Mouse (Mus musculus) lung, postnatal 0 days (tissue): ENCODE measurements around the gene Lat2. TPM values are rescaled to one million over a fixed set of nuclear protein-coding genes. Genes with fewer than 3 reads are reported as not detected.

ENCODE experiments used
- ATAC-seq: fragments of 200-750 bp; cut with Nextera tagmentation; 2 replicates; pipeline ENCODE4 v1.8.0; 2017; ENCODE audit warnings: moderate library complexity
- DNase-seq: peaks from one replicate; pipeline ENCODE4 v3.0.0-alpha.2; 2016; ENCODE audit warnings: low spot score
- H3K27ac ChIP-seq: fragments of 300-500 bp; sonication (generic); 2 replicates; pipeline ENCODE4 v1.5.1; 2014; ENCODE audit warnings: antibody characterized with exemption, mild to moderate bottlenecking, low read length, mixed read lengths
- H3K27me3 ChIP-seq: fragments of 300-500 bp; sonication (generic); replicated peaks from 2 replicates; pipeline ENCODE4 v1.6.1; 2014; ENCODE audit warnings: low read length, mixed read lengths; ENCODE audit not compliant: insufficient read depth
- H3K36me3 ChIP-seq: fragments of 300-500 bp; sonication (generic); 2 replicates; pipeline ENCODE4 v1.6.1; 2014; ENCODE audit warnings: low read length, mixed read lengths; ENCODE audit not compliant: insufficient read depth
- H3K4me1 ChIP-seq: fragments of 300-500 bp; sonication (generic); 2 replicates; pipeline ENCODE4 v1.6.1; 2014; ENCODE audit warnings: antibody characterized with exemption, low read depth, low read length, mixed read lengths; ENCODE audit not compliant: insufficient read depth
- H3K4me2 ChIP-seq: fragments of 300-500 bp; sonication (generic); replicated peaks from 2 replicates; pipeline ENCODE4 v1.6.1; 2014; ENCODE audit warnings: low read depth, mild to moderate bottlenecking, low read length, moderate library complexity, mixed read lengths
- H3K4me3 ChIP-seq: fragments of 300-500 bp; sonication (generic); 2 replicates; pipeline ENCODE4 v1.5.1; 2014; ENCODE audit warnings: low read depth, low read length
- H3K9ac ChIP-seq: fragments of 300-500 bp; sonication (generic); replicated peaks from 2 replicates; pipeline ENCODE4 v1.6.1; 2014; ENCODE audit warnings: low read depth, mild to moderate bottlenecking
- H3K9me3 ChIP-seq: fragments of 300-500 bp; sonication (generic); 2 replicates; pipeline ENCODE4 v1.6.1; 2016; ENCODE audit warnings: low read length, mixed read lengths
- CTCF ChIP-seq: IDR thresholded peaks from 2 replicates; pipeline ENCODE4 v1.5.1; 2016; ENCODE audit warnings: antibody characterized with exemption, mild to moderate bottlenecking
- EP300 ChIP-seq: IDR thresholded peaks from 2 replicates; pipeline ENCODE4 v1.6.1; 2016; ENCODE audit warnings: antibody characterized with exemption, mild to moderate bottlenecking, control low read depth
- WGBS: fragments of 180-500 bp; shearing (Covaris S2); extraction: QIAGEN DNeasy Blood & Tissue Kit; methylation state at CpG from one replicate; pipeline ENCODE4 v1.1.7; 2014; 5-methylcytosine and 5-hydroxymethylcytosine counted together
- polyA plus RNA-seq: library from polyadenylated mRNA; unstranded; fragments of >200 nt; fragmentation: Nextera tagmentation; extraction: Ambion mirVana; gene quantifications from 2 replicates; pipeline ENCODE4 v1.2.1, GENCODE M21; 2015

Gene Lat2
- polyA plus RNA-seq, 1 experiment from 2014 or later: 3.0 TPM

DNA sequence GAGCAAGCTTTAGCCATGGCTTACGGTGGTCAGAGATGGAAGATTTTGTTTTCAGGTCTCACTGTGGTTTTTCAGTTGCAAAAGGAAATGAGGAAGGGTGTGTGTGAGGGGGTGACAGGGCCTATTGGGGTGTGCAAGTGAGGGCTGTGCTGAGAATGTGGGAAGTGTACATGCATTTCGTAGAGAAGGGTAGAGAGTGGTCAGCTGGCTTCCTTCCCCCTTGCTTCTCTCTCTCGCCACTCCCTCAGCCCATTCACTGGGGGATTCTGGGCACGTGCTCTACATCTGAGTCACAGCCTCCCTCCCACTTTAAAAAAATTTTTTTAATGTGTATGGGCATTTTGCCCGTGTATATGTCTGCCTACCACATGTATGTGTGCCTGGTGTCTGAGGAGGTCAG is 7.7 kb downstream of the Lat2 start:
- Histone ChIP-seq H3K27ac (no peak overlapping the region), H3K9me3 (no peaks in the 10 kb centered on the region), H3K4me1 (no peaks in the 10 kb centered on the region), H3K4me2 (no peak overlapping the region), H3K4me3 (no peak overlapping the region), H3K36me3 (no peaks in the 10 kb centered on the region), H3K9ac (no peak overlapping the region), H3K27me3 (no peaks in the 10 kb centered on the region)
- TF ChIP-seq EP300 (no peak), CTCF (no peak)
- ATAC-seq (peak; percentile 60), DNase-seq (peak; percentile 63)
- 48% methylated on average over 5 of the region's 5 CpGs for WGBS

DNA sequence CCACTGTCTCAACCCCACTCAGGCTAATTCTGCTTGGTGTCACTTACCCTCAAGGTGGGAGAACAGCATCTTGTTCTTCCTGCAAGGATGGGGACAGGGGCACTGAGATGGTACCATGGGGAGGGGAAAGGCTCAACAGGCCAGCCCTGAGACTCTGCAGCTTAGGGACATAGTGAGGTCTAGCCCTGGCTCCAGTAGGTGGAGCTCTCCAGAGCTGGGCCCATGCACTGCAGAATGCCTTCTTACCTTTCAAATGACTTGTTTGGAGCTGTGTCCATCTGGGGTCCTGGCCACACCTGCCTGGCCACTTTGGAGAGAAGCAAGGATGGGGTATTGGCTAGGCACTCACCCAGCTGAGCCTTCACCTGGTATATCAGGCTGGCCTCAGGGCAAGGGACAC is 8.5 kb downstream of the Lat2 start:
- Histone ChIP-seq H3K9ac (no peak overlapping the region), H3K4me2 (no peak overlapping the region), H3K27ac (no peak overlapping the region), H3K4me3 (no peak overlapping the region), H3K36me3 (no peaks in the 10 kb centered on the region), H3K27me3 (no peaks in the 10 kb centered on the region), H3K4me1 (no peaks in the 10 kb centered on the region), H3K9me3 (no peaks in the 10 kb centered on the region)
- TF ChIP-seq CTCF (peak; percentile 30), EP300 (no peak)
- DNase-seq: no peak
- ATAC-seq: no peak

DNA sequence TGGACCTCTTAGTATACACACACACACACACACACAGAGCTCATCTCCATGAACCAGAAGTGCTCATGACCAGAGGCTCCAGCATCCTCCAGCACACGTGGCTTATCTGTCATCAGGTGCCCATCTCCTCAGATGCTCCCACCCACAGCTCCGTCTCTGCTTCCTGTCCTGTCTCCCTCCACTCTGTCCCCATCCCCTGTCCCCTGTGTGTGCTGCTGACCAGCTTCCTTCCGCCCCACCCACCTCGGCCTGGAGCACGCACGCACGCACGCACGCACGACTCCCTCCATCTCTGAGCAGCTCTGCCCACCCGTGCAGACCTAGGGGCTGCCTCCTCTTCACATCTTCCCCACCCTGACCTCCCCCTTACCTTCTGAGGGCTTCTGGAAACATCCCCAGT is 10.4 kb downstream of the Lat2 start:
- TF ChIP-seq EP300 (no peak), CTCF (no peak)
- H3K27ac ChIP-seq: no peak overlapping the region

DNA sequence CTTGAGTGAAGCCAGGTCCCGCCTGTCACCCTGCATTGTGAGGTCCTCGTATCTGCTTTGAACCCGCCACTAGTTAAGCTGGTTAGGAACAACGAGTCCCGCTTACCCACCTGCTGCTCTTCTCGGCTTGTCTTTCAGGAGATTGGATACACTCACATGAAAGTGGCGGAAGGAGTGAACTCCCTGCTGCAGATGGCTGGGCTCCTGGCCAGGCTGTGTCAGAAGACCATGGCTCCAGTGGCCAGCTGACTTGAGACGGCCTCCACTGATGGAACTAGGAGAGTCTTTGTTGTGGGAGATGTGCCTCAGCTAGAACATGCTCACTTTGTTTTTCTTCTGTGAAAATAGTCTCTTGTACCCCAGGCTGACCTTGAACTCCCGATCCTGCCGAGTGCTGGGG is 17.1 kb downstream of the Lat2 start:
- H3K27me3 ChIP-seq: no peaks in the 10 kb centered on the region
- WGBS: 85% methylated on average over 10 of the region's 10 CpGs
- no peak for DNase-seq
- H3K4me2 ChIP-seq: no peak overlapping the region
- no peaks in the 10 kb centered on the region for H3K9me3 ChIP-seq
- H3K4me1 ChIP-seq: no peaks in the 10 kb centered on the region
- TF ChIP-seq CTCF (no peak), EP300 (no peak)
- H3K36me3 ChIP-seq: 0 out of 2 replicates have a peak, but pooled peaks cover 12% of the 10 kb centered on the region
- H3K27ac ChIP-seq: no peak overlapping the region
- no peak for ATAC-seq
- H3K9ac ChIP-seq: no peak overlapping the region
- H3K4me3 ChIP-seq: no peak overlapping the region

More for the DNA sequence above, 10.4 kb downstream of the Lat2 start:
- no peak for DNase-seq
- Histone ChIP-seq H3K27me3 (no peaks in the 10 kb centered on the region), H3K4me3 (no peak overlapping the region), H3K4me1 (no peaks in the 10 kb centered on the region), H3K9me3 (no peaks in the 10 kb centered on the region), H3K36me3 (no peaks in the 10 kb centered on the region), H3K9ac (no peak overlapping the region), H3K4me2 (no peak overlapping the region)
- 78% methylated on average over 11 of the region's 11 CpGs for WGBS
- no peak for ATAC-seq

DNA sequence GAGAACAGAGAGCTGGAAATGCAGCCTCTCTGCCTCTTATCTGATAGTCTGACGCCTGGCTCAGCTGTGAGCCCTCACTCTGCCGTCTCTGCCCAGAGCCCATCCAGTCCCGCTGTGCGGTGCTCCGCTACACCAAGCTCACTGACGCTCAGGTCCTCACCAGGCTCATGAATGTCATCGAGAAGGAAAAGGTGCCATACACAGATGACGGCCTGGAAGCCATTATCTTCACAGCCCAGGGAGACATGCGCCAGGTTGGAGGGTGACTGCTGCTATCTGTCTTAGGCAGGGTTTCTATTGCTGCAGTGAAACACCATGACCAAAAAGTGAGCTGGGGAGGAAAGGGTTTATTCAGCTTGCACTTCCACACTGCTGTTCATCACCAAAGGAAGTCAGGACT is 21.7 kb downstream of the Lat2 start:
- H3K27me3 ChIP-seq: no peaks in the 10 kb centered on the region
- H3K4me3 ChIP-seq: no peak overlapping the region
- H3K36me3 ChIP-seq: 0 out of 2 replicates have a peak, but pooled peaks cover 15% of the 10 kb centered on the region
- ATAC-seq: no peak
- H3K4me2 ChIP-seq: no peak overlapping the region
- TF ChIP-seq CTCF: no peak
- no peak for TF ChIP-seq EP300
- no peaks in the 10 kb centered on the region for H3K4me1 ChIP-seq
- no peaks in the 10 kb centered on the region for H3K9me3 ChIP-seq
- H3K27ac ChIP-seq: no peak overlapping the region
- DNase-seq: no peak
- no peak overlapping the region for H3K9ac ChIP-seq
- WGBS: 82% methylated on average over 9 of the region's 9 CpGs

DNA sequence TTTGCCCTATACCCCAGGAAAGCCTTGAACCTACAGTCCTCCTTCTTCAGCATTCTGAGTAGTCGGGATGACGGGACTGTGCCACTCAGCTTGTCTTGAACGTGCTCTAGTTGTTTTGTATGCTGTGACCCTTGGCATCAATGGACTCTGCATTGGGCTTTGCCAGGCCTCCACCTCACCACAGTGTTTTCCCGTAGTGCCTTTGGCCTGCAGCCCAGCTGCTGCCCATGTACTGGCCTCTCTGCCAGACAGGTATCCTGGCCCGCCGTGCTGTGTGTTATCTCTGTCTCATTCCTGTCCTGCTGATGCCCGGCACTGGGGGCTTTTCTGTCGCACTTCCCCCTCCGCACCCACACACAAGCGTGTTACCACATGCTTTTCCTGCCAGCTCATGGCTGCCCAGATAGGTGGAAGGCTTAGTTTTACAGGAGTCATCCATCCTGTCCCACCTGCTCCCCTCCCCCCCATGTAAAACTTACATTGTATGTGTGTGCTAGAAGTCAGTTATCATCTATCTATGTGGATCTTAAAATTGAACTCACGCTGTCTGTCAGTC is 22.7 kb downstream of the Lat2 start:
- no peak overlapping the region for H3K27ac ChIP-seq
- H3K4me1 ChIP-seq: no peaks in the 10 kb centered on the region
- no peak overlapping the region for H3K9ac ChIP-seq
- 83% methylated on average over 11 of the region's 11 CpGs for WGBS
- TF ChIP-seq EP300 (no peak), CTCF (no peak)
- DNase-seq (no peak), ATAC-seq (no peak)
- H3K9me3 ChIP-seq: no peaks in the 10 kb centered on the region
- H3K4me3 ChIP-seq: no peak overlapping the region
- H3K4me2 ChIP-seq: no peak overlapping the region
- 0 out of 2 replicates have a peak, but pooled peaks cover 13% of the 10 kb centered on the region for H3K36me3 ChIP-seq
- no peaks in the 10 kb centered on the region for H3K27me3 ChIP-seq

DNA sequence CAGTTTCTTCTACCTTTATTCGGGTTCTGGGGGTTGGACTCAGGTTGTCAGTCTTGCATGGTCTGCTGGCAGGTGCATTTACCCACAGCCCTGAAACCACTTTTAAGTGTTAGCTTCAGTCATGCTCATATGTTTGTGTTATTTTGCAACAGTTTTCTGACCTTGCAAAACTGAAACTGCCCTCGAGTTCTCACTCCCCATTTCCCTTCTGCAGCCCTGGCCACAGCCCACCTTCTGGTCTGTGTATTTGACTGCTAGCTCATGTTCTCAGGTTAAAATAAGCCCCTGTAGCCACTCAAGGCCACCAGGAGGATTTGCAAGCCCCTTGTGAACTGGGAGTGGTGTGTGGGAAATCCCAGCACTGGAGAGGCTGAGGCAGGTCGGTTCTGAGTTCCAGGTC is 24.9 kb downstream of the Lat2 start:
- no peaks in the 10 kb centered on the region for H3K4me1 ChIP-seq
- DNase-seq: no peak
- H3K4me3 ChIP-seq: no peak overlapping the region
- H3K27me3 ChIP-seq: no peaks in the 10 kb centered on the region
- no peaks in the 10 kb centered on the region for H3K9me3 ChIP-seq
- H3K36me3 ChIP-seq: 0 out of 2 replicates have a peak, but pooled peaks cover 9% of the 10 kb centered on the region
- ATAC-seq: no peak
- no peak overlapping the region for H3K4me2 ChIP-seq
- no peak overlapping the region for H3K27ac ChIP-seq
- 76% methylated on average over 3 of the region's 3 CpGs for WGBS
- no peak overlapping the region for H3K9ac ChIP-seq
- no peak for TF ChIP-seq CTCF
- no peak for TF ChIP-seq EP300
